Comparison of ENCODE assay signal across 30 mouse cellular contexts in genomic region chr7:111701788-111702187, GRCm38 (mm10).
"Had no signal": no experiment of that assay in that cellular context is flagged by ENCODE, and none has a peak within 500 bp of the region (broad histone marks: within the 10 kb centered on the region; RNA-seq: fewer than 3 reads in every experiment).

No protein-coding gene starts in this region.

- H3K27me3 ChIP-seq: limb, embryonic 12.5 days; limb, embryonic 13.5 days; limb, embryonic 15.5 days; liver, embryonic 15.5 days; lung, embryonic 15.5 days; megakaryocyte, embryonic 14.5 days; midbrain, embryonic 12.5 days; midbrain, embryonic 13.5 days; midbrain, embryonic 15.5 days had no signal

- H3K36me3 ChIP-seq: limb, embryonic 10.5 days; limb, embryonic 12.5 days; limb, embryonic 13.5 days; limb, embryonic 15.5 days; liver, embryonic 13.5 days; liver, embryonic 15.5 days; lung, embryonic 15.5 days; midbrain, embryonic 10.5 days; midbrain, embryonic 12.5 days; midbrain, embryonic 13.5 days; midbrain, embryonic 15.5 days had no signal

- H3K9me3 ChIP-seq: limb, embryonic 10.5 days; limb, embryonic 12.5 days; limb, embryonic 13.5 days; limb, embryonic 15.5 days; liver, embryonic 13.5 days; liver, embryonic 15.5 days; lung, embryonic 15.5 days; megakaryocyte, embryonic 14.5 days; midbrain, embryonic 10.5 days; midbrain, embryonic 12.5 days; midbrain, embryonic 13.5 days; midbrain, embryonic 15.5 days had no signal

- H3K4me3 ChIP-seq: left cerebral cortex, adult 2 months; limb, embryonic 10.5 days; limb, embryonic 12.5 days; limb, embryonic 13.5 days; limb, embryonic 15.5 days; liver, embryonic 13.5 days; liver, embryonic 15.5 days; lung, embryonic 15.5 days; megakaryocyte, embryonic 14.5 days; midbrain, embryonic 10.5 days; midbrain, embryonic 12.5 days; midbrain, embryonic 13.5 days; midbrain, embryonic 15.5 days; myocyte had no signal

- ATAC-seq: liver, postnatal 0 days; lung, postnatal 0 days; midbrain, embryonic 13.5 days; midbrain, embryonic 15.5 days; midbrain, embryonic 16.5 days had no signal

- H3K4me2 ChIP-seq: limb, embryonic 12.5 days; limb, embryonic 13.5 days; limb, embryonic 15.5 days; liver, embryonic 11.5 days; liver, embryonic 13.5 days; liver, embryonic 15.5 days; lung, embryonic 14.5 days; lung, embryonic 15.5 days; midbrain, embryonic 11.5 days; midbrain, embryonic 12.5 days; midbrain, embryonic 13.5 days; midbrain, embryonic 15.5 days had no signal

- DNase-seq: left cerebral cortex, postnatal 4 days; liver; liver, embryonic 13.5 days; liver, postnatal 0 days; lung, adult 2 months; lung, embryonic 14.5 days; lung, postnatal 10 days; lung, postnatal 14 days; lung, postnatal 36 days; lung, postnatal 4 days; midbrain, embryonic 14.5 days had no signal

- H3K27ac ChIP-seq: left cerebral cortex, adult 2 months; limb, embryonic 10.5 days; limb, embryonic 12.5 days; limb, embryonic 13.5 days; limb, embryonic 15.5 days; liver, embryonic 13.5 days; liver, embryonic 14.5 days; liver, embryonic 15.5 days; lung, embryonic 15.5 days; macrophage; midbrain, embryonic 10.5 days; midbrain, embryonic 12.5 days; midbrain, embryonic 13.5 days; midbrain, embryonic 15.5 days had no signal

- H3K9ac ChIP-seq: limb, embryonic 12.5 days; limb, embryonic 13.5 days; limb, embryonic 15.5 days; liver, embryonic 13.5 days; liver, embryonic 14.5 days; liver, embryonic 15.5 days; liver, postnatal 0 days; lung, embryonic 14.5 days; lung, embryonic 15.5 days; midbrain, embryonic 12.5 days; midbrain, embryonic 13.5 days; midbrain, embryonic 15.5 days had no signal

- H3K4me1 ChIP-seq: limb, embryonic 10.5 days; limb, embryonic 12.5 days; limb, embryonic 13.5 days; limb, embryonic 15.5 days; liver, embryonic 13.5 days; liver, embryonic 15.5 days; lung, embryonic 15.5 days; megakaryocyte, embryonic 14.5 days had no signal
